Mouse (Mus musculus) MN1 (cell line): Measurements from ENCODE around the gene Eddm3b.
"Not testable (repeated sequence)": the region's sequence is repeated elsewhere in the genome, so short reads cannot be mapped to it uniquely, and the experiment has no call there.

Source experiments
- DNase-seq: peaks from one replicate; pipeline ENCODE4 v3.0.0-alpha.2; 2016; ENCODE audit warnings: low spot score

The Eddm3b gene

GRCm38 (mm10) chr14:51143287-51143686 is 29.1 kb downstream of the Eddm3b start:
- no peak for DNase-seq

DNA sequence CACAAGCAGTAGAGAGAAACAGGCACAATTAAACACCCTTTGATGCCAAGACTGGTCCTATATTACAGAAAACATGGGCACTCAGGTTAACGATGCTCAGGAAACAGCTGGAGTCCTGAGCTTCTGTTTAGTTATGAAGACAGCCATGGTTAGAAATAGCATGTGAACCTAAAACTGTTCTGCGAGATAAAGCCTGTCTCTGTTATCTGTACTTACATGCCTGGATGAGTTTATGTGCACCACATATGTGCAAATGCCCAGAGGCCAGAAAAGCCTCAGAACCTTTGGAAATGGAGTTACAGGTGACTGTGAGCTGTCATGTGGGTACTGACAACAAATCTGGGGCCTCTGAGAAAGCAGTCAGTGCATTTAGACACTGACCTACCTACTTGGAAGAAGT is 29.7 kb downstream of the Eddm3b start:
- no peak for DNase-seq

- no peak for DNase-seq
These were observed 30.2 kb downstream of the Eddm3b start for GRCm38 (mm10) chr14:51144451-51144850.

GRCm38 (mm10) chr14:51145521-51145920 is 31.3 kb downstream of the Eddm3b start:
- no peak for DNase-seq

DNA sequence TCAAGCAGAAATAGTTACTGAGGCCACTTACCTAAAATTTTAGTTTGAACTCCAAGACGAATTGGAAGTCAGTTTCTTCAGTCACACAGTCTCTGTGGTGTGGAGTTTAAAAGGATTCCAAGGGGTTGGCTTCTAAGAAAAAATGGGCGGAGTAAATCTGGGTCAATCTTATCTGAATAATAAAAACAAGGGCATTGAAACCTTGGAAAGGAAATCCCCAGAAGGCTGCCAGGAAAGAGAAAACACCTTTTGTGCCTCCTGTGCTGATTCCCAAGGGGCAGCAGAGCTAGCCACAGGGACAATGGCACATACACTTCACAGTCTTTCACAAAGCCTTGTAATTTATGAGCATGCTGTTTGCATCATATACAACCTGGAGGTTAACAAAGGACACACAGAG is 32.5 kb downstream of the Eddm3b start, which contains the start of gene Rnase1:
Gene Rnase1 (minus strand): TSS at position 101 of the 400 bp plus-strand sequence.
- no peak for DNase-seq

GRCm38 (mm10) chr14:51148006-51148405 is 33.8 kb downstream of the Eddm3b start:
- no peak for DNase-seq

GRCm38 (mm10) chr14:51149164-51149563 is 34.9 kb downstream of the Eddm3b start:
- no peak for DNase-seq

DNA sequence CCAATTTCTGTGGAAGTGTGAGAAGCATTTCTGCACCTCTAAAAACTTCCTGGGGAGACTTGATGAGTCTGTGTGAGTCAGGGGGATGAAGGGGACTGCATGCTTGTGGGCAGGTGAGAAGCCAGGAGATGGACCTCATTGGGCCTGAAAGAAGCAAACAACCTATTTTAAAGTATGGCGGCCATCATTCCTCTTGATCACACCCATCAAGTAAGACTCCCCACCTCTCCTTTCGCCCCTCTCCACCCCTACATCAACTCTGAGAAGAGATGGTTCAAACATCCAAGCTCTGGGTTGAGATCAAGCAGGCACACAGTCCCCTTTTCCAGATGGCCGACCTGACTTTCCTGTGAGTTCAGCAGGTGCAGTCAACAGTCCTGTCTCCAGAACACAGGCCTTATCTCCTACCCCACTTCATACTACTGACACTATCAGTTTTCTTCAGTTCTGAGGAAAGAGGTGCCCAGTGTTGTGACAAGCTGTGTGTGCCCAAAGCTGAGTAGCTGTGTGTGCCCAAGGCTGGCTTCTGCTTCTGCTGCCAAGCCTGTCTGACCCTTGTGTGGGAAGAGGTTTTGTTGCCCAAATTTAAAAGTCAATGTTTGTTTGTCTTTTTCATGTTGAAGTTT is 36.1 kb downstream of the Eddm3b start:
- DNase-seq, result no peak

- DNase-seq, result no peak
These were observed 38.1 kb downstream of the Eddm3b start for GRCm38 (mm10) chr14:51152249-51152870.

DNA sequence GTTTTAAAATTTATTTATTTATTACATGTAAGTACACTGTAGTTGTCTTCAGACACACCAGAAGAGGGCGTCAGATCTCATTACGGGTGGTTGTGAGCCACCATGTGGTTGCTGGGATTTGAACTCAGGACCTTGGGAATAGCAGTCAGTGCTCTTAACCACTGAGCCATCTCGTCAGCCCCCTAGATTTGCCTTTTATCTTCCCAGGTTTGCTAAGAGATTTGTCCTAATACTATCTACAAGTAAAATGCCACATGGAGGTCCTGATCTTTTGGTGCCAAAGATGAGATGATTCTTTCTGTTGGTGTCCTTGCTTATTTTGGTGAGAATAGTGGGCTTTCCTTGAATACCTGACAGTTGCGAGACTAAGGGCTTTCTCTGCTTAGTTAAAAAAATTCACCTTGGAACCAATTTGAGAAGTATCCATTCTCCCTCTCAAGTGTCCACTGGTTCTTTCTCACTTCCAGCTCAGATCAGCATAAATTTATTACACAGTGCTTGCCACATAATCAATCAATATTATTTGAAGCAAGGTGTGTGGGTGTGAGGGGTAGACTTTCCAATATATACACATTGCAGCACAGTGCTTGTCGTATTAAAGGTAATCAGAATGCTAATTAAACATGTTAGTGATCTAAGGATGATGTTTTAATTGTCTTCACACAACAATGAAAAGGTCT is 42.0 kb downstream of the Eddm3b start:
- no peak for DNase-seq

DNA sequence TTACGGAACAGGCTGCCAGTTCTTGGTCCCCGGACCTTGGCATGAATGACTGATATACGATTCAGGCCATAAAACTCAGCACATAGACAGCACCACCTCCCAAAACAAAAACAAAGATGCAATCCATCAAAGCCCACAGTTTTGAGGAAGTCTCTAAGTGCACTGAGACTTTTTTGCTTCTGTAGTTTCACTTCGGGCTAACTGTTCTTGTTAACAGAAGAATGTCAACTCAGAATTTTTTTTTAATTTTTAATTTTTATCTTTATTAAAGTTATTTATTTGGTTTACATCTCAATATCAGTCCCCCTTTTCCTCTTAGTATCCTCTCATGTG is 42.5 kb downstream of the Eddm3b start:
- no peak for DNase-seq

DNA sequence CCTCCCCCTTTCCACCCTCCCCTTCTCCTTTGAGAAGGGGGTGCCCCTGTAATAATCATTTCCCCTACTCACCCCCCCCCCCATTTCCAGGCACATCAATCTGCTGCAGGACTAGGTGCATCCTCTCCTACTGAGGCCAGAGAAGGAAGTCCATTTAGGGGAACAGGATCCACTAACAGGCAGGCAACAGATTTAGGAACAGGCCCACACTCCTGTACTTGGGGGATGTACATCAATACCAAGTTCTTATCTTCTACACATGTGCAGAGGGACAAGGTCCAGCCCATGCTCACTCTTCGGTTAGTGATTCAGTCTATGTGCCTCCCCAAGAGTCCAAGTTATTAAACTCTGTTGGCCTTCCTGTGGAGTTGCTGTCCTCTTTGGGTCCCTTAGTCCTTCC is 42.8 kb downstream of the Eddm3b start:
- no peak for DNase-seq

GRCm38 (mm10) chr14:51161976-51162375 is 47.8 kb downstream of the Eddm3b start, which contains the start of gene Rnase2b:
Gene Rnase2b, plus strand, starts transcription at chr14:51162260.
- not testable (repeated sequence) for DNase-seq

DNA sequence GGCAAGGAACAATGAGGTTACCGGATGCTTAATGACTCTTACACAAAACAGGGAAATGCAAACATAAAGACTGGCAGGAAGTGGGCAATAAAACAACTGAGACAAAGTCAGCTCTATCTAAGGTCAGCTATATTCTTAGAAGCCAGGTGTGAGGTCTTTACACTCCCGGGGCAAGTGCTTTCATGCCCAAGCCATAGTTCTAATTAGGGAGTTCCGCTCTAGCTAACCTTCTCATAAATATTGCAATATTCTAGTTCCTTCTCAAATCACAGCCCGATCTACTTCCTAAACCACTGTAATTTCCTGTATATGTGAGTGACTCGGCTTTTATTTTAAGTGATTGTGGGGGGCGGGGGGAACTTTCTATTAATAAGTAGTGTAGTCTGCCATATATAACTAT is 49.1 kb downstream of the Eddm3b start:
- DNase-seq, result not testable (repeated sequence)

DNA sequence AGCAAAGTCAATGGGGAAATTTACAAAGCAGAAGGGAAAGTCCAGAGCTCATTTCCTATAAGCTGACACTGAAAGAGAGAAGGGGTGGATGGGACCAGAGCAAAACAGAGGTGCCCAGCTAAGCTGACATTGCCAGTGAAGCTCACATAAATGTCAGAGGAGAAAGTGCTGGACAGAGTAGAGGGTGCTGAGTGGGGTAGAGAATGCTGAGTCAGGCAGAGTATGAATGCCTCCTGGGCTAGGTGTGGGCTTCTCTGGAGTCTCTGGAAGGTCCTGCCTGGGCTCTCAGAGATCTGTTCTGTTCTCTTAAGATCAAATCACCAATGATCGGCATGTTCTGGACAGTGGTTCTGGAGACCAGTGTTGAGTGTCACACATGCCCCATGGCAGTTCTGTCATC is 51.2 kb downstream of the Eddm3b start:
- DNase-seq, result no peak

- no peak for DNase-seq
These were observed 51.8 kb downstream of the Eddm3b start for GRCm38 (mm10) chr14:51166068-51166467.
